Mouse (Mus musculus) bone marrow, adult 2 months (tissue): ENCODE measurements around the gene Ptpa.

ENCODE experiments used
- CTCF ChIP-seq: fragments of 200-500 bp; IDR thresholded peaks from 2 replicates; pipeline ENCODE4 v1.5.1; 2011; ENCODE audit warnings: low read length, control low read depth; ENCODE audit not compliant: control insufficient read depth, insufficient read depth
- POLR2A ChIP-seq: fragments of 200-500 bp; IDR thresholded peaks from 2 replicates; pipeline ENCODE4 v1.6.1; 2011; ENCODE audit warnings: low read depth, mild to moderate bottlenecking, control low read depth, low read length, borderline replicate concordance; ENCODE audit not compliant: control insufficient read depth

GRCm38 (mm10) chr2:30417595-30418165 lies 1.8 kb downstream of the Ptpa start:
- TF ChIP-seq CTCF: no peak
- TF ChIP-seq POLR2A: no peak
